ENCODE assay signal across 16 mouse cellular contexts in genomic region chr5:111396199-111396598, GRCm38 (mm10). TPM values are rescaled to one million over a fixed set of nuclear protein-coding genes. Genes with fewer than 3 reads are reported as not detected.
A peak's percentile ranks its signal among the peaks of the same experiment; 100 is the strongest.
DNase-seq lines count a peak whose midpoint lies in the region; ATAC-seq and TF ChIP-seq lines count a peak whose summit lies in the region.
"Had no signal": no experiment of that assay in that cellular context is flagged by ENCODE, and none has a peak within 500 bp of the region (broad histone marks: within the 10 kb centered on the region; RNA-seq: fewer than 3 reads in every experiment).

No protein-coding gene starts in this region.

- TF ChIP-seq CTCF in midbrain, postnatal 0 days (IDR thresholded peaks at IDR 0.05) = peak; percentile 30; the same call in 1 of the 2 replicates

- no peaks in the 10 kb centered on the region for H3K9me3 ChIP-seq in hindbrain, embryonic 10.5 days
- H3K9me3 ChIP-seq in hindbrain, embryonic 14.5 days (ENCODE audit: control insufficient read depth, low read length) = no peaks in the 10 kb centered on the region
- H3K9me3 ChIP-seq in midbrain, postnatal 0 days (ENCODE audit: low read length) = no peaks in the 10 kb centered on the region
- no peaks in the 10 kb centered on the region for H3K9me3 ChIP-seq in midbrain, embryonic 11.5 days (ENCODE audit: control insufficient read depth, low read length)
- no peaks in the 10 kb centered on the region for H3K9me3 ChIP-seq in limb, embryonic 10.5 days (replicated peaks)

- WGBS in hindbrain, embryonic 10.5 days = 77% methylated on average over 4 of the region's 4 CpGs
- WGBS in hindbrain, embryonic 14.5 days = 82% methylated on average over 4 of the region's 4 CpGs
- 85% methylated on average over 4 of the region's 4 CpGs for WGBS in midbrain, postnatal 0 days
- 73% methylated on average over 4 of the region's 4 CpGs for WGBS in midbrain, embryonic 11.5 days
- WGBS in limb, embryonic 10.5 days = 80% methylated on average over 4 of the region's 4 CpGs

- no peak for ATAC-seq in hindbrain, embryonic 14.5 days (ENCODE audit: low FRiP score)
- ATAC-seq in midbrain, postnatal 0 days (ENCODE audit: low FRiP score) = no peak
- no peak for ATAC-seq in midbrain, embryonic 11.5 days (ENCODE audit: low FRiP score)

- H3K36me3 ChIP-seq in hindbrain, embryonic 10.5 days = no peaks in the 10 kb centered on the region
- no peaks in the 10 kb centered on the region for H3K36me3 ChIP-seq in hindbrain, embryonic 14.5 days (replicated peaks; ENCODE audit: control insufficient read depth, insufficient read depth)
- H3K36me3 ChIP-seq in midbrain, postnatal 0 days (ENCODE audit: insufficient read depth, low read length) = no peaks in the 10 kb centered on the region
- no peaks in the 10 kb centered on the region for H3K36me3 ChIP-seq in midbrain, embryonic 11.5 days (ENCODE audit: control insufficient read depth, insufficient read depth, low read length)
- H3K36me3 ChIP-seq in limb, embryonic 10.5 days = no peaks in the 10 kb centered on the region

- peaks cover 68% of the 10 kb centered on the region for H3K4me1 ChIP-seq in hindbrain, embryonic 10.5 days (replicated peaks)
- peaks cover 41% of the 10 kb centered on the region for H3K4me1 ChIP-seq in hindbrain, embryonic 14.5 days (replicated peaks; ENCODE audit: control insufficient read depth, insufficient read depth, low read length)
- peaks cover 17% of the 10 kb centered on the region for H3K4me1 ChIP-seq in midbrain, postnatal 0 days (ENCODE audit: insufficient read depth, low read length)
- H3K4me1 ChIP-seq in midbrain, embryonic 11.5 days (ENCODE audit: control insufficient read depth, insufficient read depth, low read length) = peaks cover 25% of the 10 kb centered on the region
- H3K4me1 ChIP-seq in limb, embryonic 10.5 days = peaks cover 70% of the 10 kb centered on the region

- DNase-seq in hindbrain, embryonic 10.5 days (ENCODE audit: low spot score) = no peak
- DNase-seq in hindbrain, embryonic 14.5 days (ENCODE audit: low spot score) = no peak
- no peak for DNase-seq in midbrain, postnatal 0 days (ENCODE audit: low spot score)
- no peak for DNase-seq in midbrain, embryonic 11.5 days (ENCODE audit: low spot score, missing footprints)
- DNase-seq in limb, embryonic 10.5 days (ENCODE audit: low spot score) = no peak
- no peak for DNase-seq in Muller cell, postnatal 12 days (ENCODE audit: inconsistent ontology term)
- DNase-seq in right cerebral cortex, postnatal 4 days = no peak
- DNase-seq in kidney, adult 9 months = no peak
- DNase-seq: cerebellum, adult 11 months; heart, adult 18-20 months; heart, postnatal 4 days; kidney, adult 8-10 months; spleen, adult 18-20 months had no signal

- no peak overlapping the region for H3K4me3 ChIP-seq in hindbrain, embryonic 10.5 days
- no peak overlapping the region for H3K4me3 ChIP-seq in hindbrain, embryonic 14.5 days (replicated peaks; ENCODE audit: low read length)
- H3K4me3 ChIP-seq in midbrain, postnatal 0 days (ENCODE audit: low read depth, low read length) = no peak overlapping the region
- H3K4me3 ChIP-seq in midbrain, embryonic 11.5 days (ENCODE audit: low read depth, low read length) = no peak overlapping the region
- no peak overlapping the region for H3K4me3 ChIP-seq in limb, embryonic 10.5 days
- H3K4me3 ChIP-seq: left cerebral cortex, adult 2 months had no signal

- H3K27ac ChIP-seq in hindbrain, embryonic 10.5 days = peak overlapping the region; percentile 53
- H3K27ac ChIP-seq in hindbrain, embryonic 14.5 days = no peak overlapping the region
- H3K27ac ChIP-seq in midbrain, postnatal 0 days (ENCODE audit: low read depth, low read length) = no peak overlapping the region
- no peak overlapping the region for H3K27ac ChIP-seq in midbrain, embryonic 11.5 days (ENCODE audit: low read depth, low read length)
- peak overlapping the region; percentile 88 for H3K27ac ChIP-seq in limb, embryonic 10.5 days
- H3K27ac ChIP-seq: left cerebral cortex, adult 2 months had no signal

- peaks cover 11% of the 10 kb centered on the region for H3K27me3 ChIP-seq in hindbrain, embryonic 10.5 days (ENCODE audit: insufficient read depth, poor library complexity, severe bottlenecking)
- H3K27me3 ChIP-seq in hindbrain, embryonic 14.5 days (ENCODE audit: control insufficient read depth, insufficient read depth, low read length) = no peaks in the 10 kb centered on the region
- no peaks in the 10 kb centered on the region for H3K27me3 ChIP-seq in midbrain, postnatal 0 days (ENCODE audit: insufficient read depth, low read length)
- H3K27me3 ChIP-seq in midbrain, embryonic 11.5 days (ENCODE audit: control insufficient read depth, insufficient read depth, low read length) = no peaks in the 10 kb centered on the region
- H3K27me3 ChIP-seq in limb, embryonic 10.5 days (ENCODE audit: low read depth, poor library complexity, severe bottlenecking) = peaks cover 45% of the 10 kb centered on the region

- H3K4me2 ChIP-seq in hindbrain, embryonic 14.5 days (replicated peaks) = no peak overlapping the region
- no peak overlapping the region for H3K4me2 ChIP-seq in midbrain, postnatal 0 days (ENCODE audit: low read depth, low read length, poor library complexity, severe bottlenecking)
- H3K4me2 ChIP-seq in midbrain, embryonic 11.5 days = no peak overlapping the region

- no peak overlapping the region for H3K9ac ChIP-seq in hindbrain, embryonic 14.5 days
- H3K9ac ChIP-seq in midbrain, postnatal 0 days (replicated peaks; ENCODE audit: low read length, poor library complexity, severe bottlenecking) = no peak overlapping the region
- no peak overlapping the region for H3K9ac ChIP-seq in midbrain, embryonic 11.5 days (ENCODE audit: low read length)

RNA-seq across cellular contexts. Expression of gene Mn1, which starts 21.0 kb away (rescaled TPM):
- 55.9 and 65.1 TPM in 2 replicates for polyA plus RNA-seq in hindbrain, embryonic 10.5 days (2016; fragmentation: Nextera tagmentation; extraction: Ambion mirVana)
- 27.8 and 28.6 TPM in 2 replicates for polyA plus RNA-seq in hindbrain, embryonic 14.5 days (2014; fragmentation: Nextera tagmentation; extraction: Ambion mirVana)
- total RNA-seq in midbrain, postnatal 0 days (2014; rRNA removed) = 112 and 139 TPM in 2 replicates
- polyA plus RNA-seq in midbrain, postnatal 0 days (2015; fragmentation: Nextera tagmentation; extraction: Ambion mirVana) = 49.6 and 49.8 TPM in 2 replicates
- 42.0 and 46.2 TPM in 2 replicates for polyA plus RNA-seq in midbrain, embryonic 11.5 days (2014; fragmentation: Nextera tagmentation; extraction: Ambion mirVana)
- 7.4 and 13.1 TPM in 2 replicates for polyA plus RNA-seq in limb, embryonic 10.5 days (2016; fragmentation: Nextera tagmentation; extraction: Ambion mirVana)
- total RNA-seq: neutrophil, adult 5-6 weeks had no signal
- polyA plus RNA-seq: C2C12 had no signal

Comparison
In these comparisons a context has a peak if more than half of its experiments do, and no peak if none do; other contexts are left out.
1. H3K27ac ChIP-seq: peak in hindbrain, embryonic 10.5 days (single experiment) and limb, embryonic 10.5 days (single experiment); none in hindbrain, embryonic 14.5 days (single experiment), midbrain, postnatal 0 days (single experiment) and midbrain, embryonic 11.5 days (single experiment).